Mouse (Mus musculus): ENCODE measurements at regions not wholly inside any gene's neighbourhood (a gene's known extent, or its start where the extent isn't known, plus 50 kb on each side); places are given as distances from the start of the nearest gene placed in this dataset.

DNA sequence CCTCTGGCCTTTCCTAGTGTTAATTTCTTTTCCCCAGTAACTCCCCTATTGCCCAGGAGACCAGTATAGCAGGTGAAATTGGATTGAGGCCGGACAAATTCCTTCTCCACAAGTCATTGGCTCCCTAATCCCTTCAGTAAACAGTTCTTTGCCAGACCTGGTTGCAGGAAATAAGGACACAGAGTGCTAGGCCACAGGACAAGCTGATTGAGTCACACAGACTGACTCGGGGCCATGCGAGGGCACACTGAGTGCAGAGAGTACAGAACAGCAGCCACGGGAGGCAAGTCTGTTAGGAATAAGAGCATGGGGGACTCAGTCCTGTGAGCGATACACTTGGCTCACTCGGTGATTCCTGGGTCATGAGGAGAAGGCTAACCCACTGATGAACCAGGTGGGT lies 134.3 kb upstream of the Ajap1 start:
- H3K36me3 ChIP-seq (replicated peaks; ENCODE audit: control insufficient read depth, insufficient read depth, low read length), result no peaks in the 10 kb centered on the region
- DNase-seq (ENCODE audit: low spot score), result no peak
- ATAC-seq (ENCODE audit: insufficient read depth, low read depth), result no peak
- no peak overlapping the region for H3K4me2 ChIP-seq (ENCODE audit: low read depth, low read length)
- no peaks in the 10 kb centered on the region for H3K9me3 ChIP-seq (replicated peaks; ENCODE audit: control insufficient read depth, low read length)
- TF ChIP-seq CTCF (IDR thresholded peaks at IDR 0.05; ENCODE audit: low read depth) (no peak), EP300 (IDR thresholded peaks at IDR 0.05; ENCODE audit: low read depth) (no peak)
- H3K4me1 ChIP-seq (ENCODE audit: control insufficient read depth, insufficient read depth), result no peaks in the 10 kb centered on the region
- 78% methylated on average over 6 of the region's 6 CpGs for WGBS
- H3K27me3 ChIP-seq (ENCODE audit: control insufficient read depth, insufficient read depth, low read length), result no peaks in the 10 kb centered on the region
- H3K9ac ChIP-seq (replicated peaks; ENCODE audit: low read depth, low read length), result no peak overlapping the region
- H3K4me3 ChIP-seq (ENCODE audit: low read depth, low read length), result no peak overlapping the region
- no peak overlapping the region for H3K27ac ChIP-seq (ENCODE audit: low read depth)

DNA sequence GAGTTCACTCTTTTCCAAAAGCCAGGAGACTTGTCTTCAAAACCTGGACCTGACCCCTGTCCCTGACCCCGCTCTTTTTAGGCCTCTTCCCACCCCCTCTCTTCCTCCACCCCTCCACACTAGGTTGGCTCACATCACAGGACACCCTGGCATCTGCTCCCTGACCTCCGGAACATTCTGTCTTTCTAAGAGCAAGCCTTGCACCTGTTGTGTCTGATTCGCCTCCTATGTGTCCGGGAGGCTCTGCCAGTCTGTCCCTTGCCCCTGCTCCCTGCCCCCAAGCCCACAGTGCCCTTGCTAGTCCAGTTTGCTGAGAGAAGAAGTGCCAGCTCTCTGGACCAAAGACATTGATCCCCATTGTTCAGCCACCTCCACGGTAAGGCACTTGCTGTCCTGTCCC lies 138.3 kb upstream of the Ajap1 start:
- no peaks in the 10 kb centered on the region for H3K9me3 ChIP-seq (replicated peaks; ENCODE audit: control insufficient read depth, low read length)
- DNase-seq (ENCODE audit: low spot score), result no peak
- 75% methylated on average over 5 of the region's 5 CpGs for WGBS
- H3K36me3 ChIP-seq (replicated peaks; ENCODE audit: control insufficient read depth, insufficient read depth, low read length), result no peaks in the 10 kb centered on the region
- no peak overlapping the region for H3K9ac ChIP-seq (replicated peaks; ENCODE audit: low read depth, low read length)
- H3K4me1 ChIP-seq (ENCODE audit: control insufficient read depth, insufficient read depth), result no peaks in the 10 kb centered on the region
- TF ChIP-seq CTCF (IDR thresholded peaks at IDR 0.05; ENCODE audit: low read depth) (no peak), EP300 (IDR thresholded peaks at IDR 0.05; ENCODE audit: low read depth) (no peak)
- no peak overlapping the region for H3K4me2 ChIP-seq (ENCODE audit: low read depth, low read length)
- no peak overlapping the region for H3K4me3 ChIP-seq (ENCODE audit: low read depth, low read length)
- no peak for ATAC-seq (ENCODE audit: insufficient read depth, low read depth)
- no peaks in the 10 kb centered on the region for H3K27me3 ChIP-seq (ENCODE audit: control insufficient read depth, insufficient read depth, low read length)
- no peak overlapping the region for H3K27ac ChIP-seq (ENCODE audit: low read depth)

DNA sequence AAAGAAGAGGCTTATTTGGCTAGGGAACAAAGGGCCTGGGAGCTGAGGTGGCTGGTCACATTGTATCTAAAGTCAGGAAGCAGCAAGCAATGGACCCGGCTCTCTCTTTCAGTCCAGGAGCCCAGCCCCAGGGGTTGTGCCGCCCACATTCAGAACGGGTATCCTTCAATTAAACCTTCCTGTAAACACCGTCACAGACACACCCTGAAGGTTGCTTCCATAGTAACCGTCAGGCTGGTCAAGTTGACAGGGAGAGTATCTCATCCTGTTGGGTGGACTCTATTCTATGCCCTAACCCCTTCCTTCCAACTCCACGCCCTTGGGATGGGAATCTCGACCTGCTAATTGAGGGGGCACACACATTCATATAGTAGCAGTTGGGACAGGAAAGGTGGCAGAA lies 148.6 kb upstream of the Ajap1 start:
- H3K9ac ChIP-seq (replicated peaks; ENCODE audit: low read depth, low read length), result no peak overlapping the region
- H3K27ac ChIP-seq (ENCODE audit: low read depth), result no peak overlapping the region
- H3K27me3 ChIP-seq (ENCODE audit: control insufficient read depth, insufficient read depth, low read length), result no peaks in the 10 kb centered on the region
- no peaks in the 10 kb centered on the region for H3K36me3 ChIP-seq (replicated peaks; ENCODE audit: control insufficient read depth, insufficient read depth, low read length)
- no peaks in the 10 kb centered on the region; the same call in 1 of the 2 replicates for H3K9me3 ChIP-seq (replicated peaks; ENCODE audit: control insufficient read depth, low read length)
- no peak for ATAC-seq (ENCODE audit: insufficient read depth, low read depth)
- DNase-seq (ENCODE audit: low spot score), result no peak
- H3K4me2 ChIP-seq (ENCODE audit: low read depth, low read length), result no peak overlapping the region
- 72% methylated on average over 7 of the region's 7 CpGs for WGBS
- H3K4me1 ChIP-seq (ENCODE audit: control insufficient read depth, insufficient read depth), result no peaks in the 10 kb centered on the region
- no peak for TF ChIP-seq CTCF (IDR thresholded peaks at IDR 0.05; ENCODE audit: low read depth)
- no peak for TF ChIP-seq EP300 (IDR thresholded peaks at IDR 0.05; ENCODE audit: low read depth)
- H3K4me3 ChIP-seq (ENCODE audit: low read depth, low read length), result no peak overlapping the region

DNA sequence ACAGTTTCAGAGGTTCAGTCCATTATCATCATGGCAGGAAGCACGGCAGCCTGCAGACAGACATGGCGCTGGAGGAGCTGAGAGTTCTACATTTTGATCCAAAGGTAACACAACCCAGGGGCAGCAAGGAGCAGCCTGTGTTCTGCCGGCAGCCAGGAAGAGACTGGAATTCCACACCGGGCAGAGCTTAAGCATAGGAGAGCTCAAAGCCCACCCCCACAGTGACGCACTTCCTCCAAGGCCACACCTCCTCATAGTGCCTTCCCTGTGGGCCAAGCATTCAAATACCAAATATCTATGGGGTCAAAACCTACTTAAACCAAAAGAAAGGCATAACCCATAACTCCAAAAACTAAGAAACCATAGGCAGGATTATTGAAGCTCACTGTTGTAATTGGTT lies 149.4 kb upstream of the Ajap1 start:
- no peak overlapping the region for H3K27ac ChIP-seq (ENCODE audit: low read depth)
- no peak overlapping the region for H3K9ac ChIP-seq (replicated peaks; ENCODE audit: low read depth, low read length)
- no peak overlapping the region for H3K4me2 ChIP-seq (ENCODE audit: low read depth, low read length)
- ATAC-seq (ENCODE audit: insufficient read depth, low read depth) (no peak), DNase-seq (ENCODE audit: low spot score) (no peak)
- no peak overlapping the region for H3K4me3 ChIP-seq (ENCODE audit: low read depth, low read length)
- 84% methylated on average over 5 of the region's 5 CpGs for WGBS
- no peaks in the 10 kb centered on the region for H3K36me3 ChIP-seq (replicated peaks; ENCODE audit: control insufficient read depth, insufficient read depth, low read length)
- H3K27me3 ChIP-seq (ENCODE audit: control insufficient read depth, insufficient read depth, low read length), result no peaks in the 10 kb centered on the region
- TF ChIP-seq CTCF (IDR thresholded peaks at IDR 0.05; ENCODE audit: low read depth) (no peak), EP300 (IDR thresholded peaks at IDR 0.05; ENCODE audit: low read depth) (no peak)
- no peaks in the 10 kb centered on the region; the same call in 1 of the 2 replicates for H3K9me3 ChIP-seq (replicated peaks; ENCODE audit: control insufficient read depth, low read length)
- H3K4me1 ChIP-seq (ENCODE audit: control insufficient read depth, insufficient read depth), result no peaks in the 10 kb centered on the region

DNA sequence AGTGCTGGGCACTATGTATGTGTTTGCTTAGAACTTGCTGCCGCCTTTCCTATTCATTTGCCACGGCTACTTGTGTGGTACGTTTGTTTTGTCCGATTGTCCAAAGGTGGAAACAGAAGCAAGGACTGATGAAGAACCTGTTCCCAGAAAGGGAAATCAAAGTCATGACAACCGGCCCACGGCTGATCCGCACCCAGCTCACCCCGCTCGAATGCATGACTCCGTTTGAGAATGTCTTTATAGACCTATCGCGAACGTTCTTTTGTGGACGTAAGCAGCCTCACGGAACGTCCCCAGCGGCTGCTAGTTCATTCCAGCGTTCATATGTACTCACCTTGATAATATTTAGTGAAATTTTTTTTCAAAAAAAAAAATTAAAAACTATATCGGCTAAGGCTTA lies 149.9 kb upstream of the Ajap1 start:
- H3K4me2 ChIP-seq (ENCODE audit: low read depth, low read length), result no peak overlapping the region
- H3K4me3 ChIP-seq (ENCODE audit: low read depth, low read length), result no peak overlapping the region
- H3K27ac ChIP-seq (ENCODE audit: low read depth), result no peak overlapping the region
- no peaks in the 10 kb centered on the region; the same call in 1 of the 2 replicates for H3K9me3 ChIP-seq (replicated peaks; ENCODE audit: control insufficient read depth, low read length)
- H3K9ac ChIP-seq (replicated peaks; ENCODE audit: low read depth, low read length), result no peak overlapping the region
- no peaks in the 10 kb centered on the region for H3K4me1 ChIP-seq (ENCODE audit: control insufficient read depth, insufficient read depth)
- DNase-seq (ENCODE audit: low spot score) (no peak), ATAC-seq (ENCODE audit: insufficient read depth, low read depth) (no peak)
- 84% methylated on average over 19 of the region's 19 CpGs for WGBS
- H3K36me3 ChIP-seq (replicated peaks; ENCODE audit: control insufficient read depth, insufficient read depth, low read length), result no peaks in the 10 kb centered on the region
- TF ChIP-seq CTCF (IDR thresholded peaks at IDR 0.05; ENCODE audit: low read depth) (no peak), EP300 (IDR thresholded peaks at IDR 0.05; ENCODE audit: low read depth) (no peak)
- no peaks in the 10 kb centered on the region for H3K27me3 ChIP-seq (ENCODE audit: control insufficient read depth, insufficient read depth, low read length)

DNA sequence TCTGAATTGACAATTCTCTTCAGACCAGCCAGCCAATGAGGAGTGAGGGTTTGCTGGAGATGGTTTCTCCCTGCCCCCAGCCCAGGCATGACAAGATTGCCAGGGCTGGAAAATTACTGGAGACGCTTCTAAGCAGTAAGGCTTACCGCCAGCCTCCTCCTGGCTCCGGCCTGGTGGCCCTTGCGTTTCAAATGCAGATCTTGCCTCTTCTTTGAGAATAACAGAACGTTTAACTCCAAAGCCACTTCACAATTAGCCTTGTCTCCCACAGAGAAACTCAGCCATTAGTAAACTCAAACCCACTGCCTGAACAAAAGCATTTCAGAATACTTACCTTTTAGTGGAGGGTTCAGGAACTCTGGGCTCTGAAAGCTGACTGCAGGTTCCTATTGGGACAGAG lies 150.6 kb upstream of the Ajap1 start:
- Histone ChIP-seq H3K4me1 (ENCODE audit: control insufficient read depth, insufficient read depth) (no peaks in the 10 kb centered on the region), H3K4me3 (ENCODE audit: low read depth, low read length) (no peak overlapping the region), H3K4me2 (ENCODE audit: low read depth, low read length) (no peak overlapping the region), H3K36me3 (replicated peaks; ENCODE audit: control insufficient read depth, insufficient read depth, low read length) (no peaks in the 10 kb centered on the region), H3K27ac (ENCODE audit: low read depth) (no peak overlapping the region), H3K9ac (replicated peaks; ENCODE audit: low read depth, low read length) (no peak overlapping the region), H3K9me3 (replicated peaks; ENCODE audit: control insufficient read depth, low read length) (no peaks in the 10 kb centered on the region; the same call in 1 of the 2 replicates), H3K27me3 (ENCODE audit: control insufficient read depth, insufficient read depth, low read length) (no peaks in the 10 kb centered on the region)
- WGBS, result 26% methylated on average over 5 of the region's 5 CpGs
- ATAC-seq (ENCODE audit: insufficient read depth, low read depth) (no peak), DNase-seq (ENCODE audit: low spot score) (no peak)
- TF ChIP-seq EP300 (IDR thresholded peaks at IDR 0.05; ENCODE audit: low read depth) (no peak), CTCF (IDR thresholded peaks at IDR 0.05; ENCODE audit: low read depth) (no peak)
